Mouse (Mus musculus): ENCODE measurements around the gene Scube1. TPM values are rescaled to one million over a fixed set of nuclear protein-coding genes. Genes with fewer than 3 reads are reported as not detected.

The Scube1 gene
- total and polyA plus RNA-seq, 3 experiments = not detected

GRCm38 (mm10) chr15:83634076-83634475, 90.7 kb downstream of the Scube1 start:
- DNase-seq (ENCODE audit: extremely low read depth) = peak; percentile 7
- Histone ChIP-seq H3K4me1 (ENCODE audit: control insufficient read depth in 1 of 2, insufficient read depth in 2 of 2) (no peaks in the 10 kb centered on the region), H3K4me2 (ENCODE audit: insufficient read depth, low read depth, poor library complexity, severe bottlenecking) (no peak overlapping the region), H3K36me3 (replicated peaks in 1 of 2; ENCODE audit: control insufficient read depth in 1 of 2, insufficient read depth in 1 of 2, low read length in 1 of 2) (no peaks in the 10 kb centered on the region), H3K27ac (ENCODE audit: insufficient read depth, low read depth) (no peak overlapping the region), H3K9ac (ENCODE audit: insufficient read depth, low read depth) (no peak overlapping the region), H3K4me3 (replicated peaks in 1 of 3; ENCODE audit: low read depth in 2 of 3, low read length in 2 of 3, poor library complexity in 1 of 3) (no peak overlapping the region), H3K27me3 (replicated peaks) (peaks cover 90% of the 10 kb centered on the region), H3K79me2 (replicated peaks; ENCODE audit: control insufficient read depth, extremely low read depth, insufficient read depth, poor library complexity, severe bottlenecking) (no peaks in the 10 kb centered on the region), H3K9me3 (replicated peaks; ENCODE audit: low read length) (peaks cover 12% of the 10 kb centered on the region)
- dilution Hi-C loops (cut with MboI; ENCODE audit: extremely low pct_ligation_motif_present, extremely low pct_unique_long_range_greater_than_20kb, low sequenced_read_pairs) = no loop called here
- TF ChIP-seq EP300 (IDR thresholded peaks at IDR 0.05; ENCODE audit: low read length) (no peak), USF1 (IDR thresholded peaks at IDR 0.05; ENCODE audit: low read depth, low read length) (no peak), RAD21 (IDR thresholded peaks at IDR 0.05; ENCODE audit: low read depth, low read length) (peak; percentile 64), CHD2 (IDR thresholded peaks at IDR 0.05; ENCODE audit: low read length) (no peak), SMC3 (IDR thresholded peaks at IDR 0.05; ENCODE audit: low read depth, low read length) (peak; percentile 72), CTCF (conservative IDR thresholded peaks at IDR 0.05 in 1 of 2, IDR thresholded peaks at IDR 0.05 in 1 of 2; ENCODE audit: low read depth in 2 of 2, low read length in 2 of 2) (peak in 1 of 2 experiments; percentile 74; a peak in 2 of 4 replicates), SIN3A (IDR thresholded peaks at IDR 0.05; ENCODE audit: low read length) (no peak)
- in situ Hi-C loops (cut with MboI; ENCODE audit: low pct_ligation_motif_present, low pct_unique_long_range_greater_than_20kb, low sequenced_read_pairs) = no loop called here

- no peak for DNase-seq (ENCODE audit: extremely low read depth)
- Histone ChIP-seq H3K27ac (ENCODE audit: insufficient read depth, low read depth) (no peak overlapping the region), H3K4me3 (replicated peaks in 1 of 3; ENCODE audit: low read depth in 2 of 3, low read length in 2 of 3, poor library complexity in 1 of 3) (no peak overlapping the region), H3K9ac (ENCODE audit: insufficient read depth, low read depth) (no peak overlapping the region), H3K79me2 (replicated peaks; ENCODE audit: control insufficient read depth, extremely low read depth, insufficient read depth, poor library complexity, severe bottlenecking) (no peaks in the 10 kb centered on the region), H3K4me1 (ENCODE audit: control insufficient read depth in 1 of 2, insufficient read depth in 2 of 2) (0 out of 4 replicates have a peak, but pooled peaks cover 0 to 1% of the 10 kb centered on the region in 2 experiments), H3K36me3 (replicated peaks in 1 of 2; ENCODE audit: control insufficient read depth in 1 of 2, insufficient read depth in 1 of 2, low read length in 1 of 2) (no peaks in the 10 kb centered on the region), H3K4me2 (ENCODE audit: insufficient read depth, low read depth, poor library complexity, severe bottlenecking) (no peak overlapping the region), H3K27me3 (replicated peaks) (peaks cover 79% of the 10 kb centered on the region), H3K9me3 (replicated peaks; ENCODE audit: low read length) (peaks cover 18% of the 10 kb centered on the region)
- in situ Hi-C loops (cut with MboI; ENCODE audit: low pct_ligation_motif_present, low pct_unique_long_range_greater_than_20kb, low sequenced_read_pairs) (no loop called here), dilution Hi-C loops (cut with MboI; ENCODE audit: extremely low pct_ligation_motif_present, extremely low pct_unique_long_range_greater_than_20kb, low sequenced_read_pairs) (no loop called here)
- TF ChIP-seq BHLHE40 (IDR thresholded peaks at IDR 0.05; ENCODE audit: low read depth, low read length) (no peak), ZKSCAN1 (IDR thresholded peaks at IDR 0.05; ENCODE audit: borderline replicate concordance, low read depth, low read length) (no peak), NELFE (IDR thresholded peaks at IDR 0.05; ENCODE audit: low read depth, low read length) (no peak), E2F4 (IDR thresholded peaks at IDR 0.05; ENCODE audit: insufficient replicate concordance, low read depth, low read length) (no peak), USF2 (conservative IDR thresholded peaks at IDR 0.05; ENCODE audit: low read depth, low read length) (no peak), KAT2A (IDR thresholded peaks at IDR 0.05; ENCODE audit: insufficient replicate concordance, low read length) (no peak), NRF1 (IDR thresholded peaks at IDR 0.05; ENCODE audit: low read depth, low read length) (no peak), JUN (IDR thresholded peaks at IDR 0.05; ENCODE audit: insufficient read depth, low read depth, low read length) (no peak), SMC3 (IDR thresholded peaks at IDR 0.05; ENCODE audit: low read depth, low read length) (no peak), IRF4 (IDR thresholded peaks at IDR 0.05; ENCODE audit: low read depth, low read length) (no peak), ELF1 (IDR thresholded peaks at IDR 0.05; ENCODE audit: low read depth, low read length) (no peak), UBTF (IDR thresholded peaks at IDR 0.05; ENCODE audit: low read depth, low read length) (no peak)
These were observed 93.8 kb downstream of the Scube1 start for GRCm38 (mm10) chr15:83631071-83631470.

All from CH12.LX (cell line).